8 mouse cellular contexts compared by ENCODE assay signal in genomic region chr10:81424246-81425051, GRCm38 (mm10). TPM values are rescaled to one million over a fixed set of nuclear protein-coding genes. Genes with fewer than 3 reads are reported as not detected.
DNase-seq lines count a peak whose midpoint lies in the region; ATAC-seq and TF ChIP-seq lines count a peak whose summit lies in the region.

No protein-coding gene starts in this region.

- peaks cover 8% of the 10 kb centered on the region for H3K36me3 ChIP-seq in forebrain, postnatal 0 days (ENCODE audit: insufficient read depth)
- peaks cover 6% of the 10 kb centered on the region; the same call in 1 of the 2 replicates for H3K36me3 ChIP-seq in hindbrain, embryonic 10.5 days

- WGBS in forebrain, postnatal 0 days: 9% methylated on average over 23 of the region's 25 CpGs
- 5% methylated on average over 25 of the region's 25 CpGs for WGBS in hindbrain, embryonic 10.5 days

- no peak overlapping the region for H3K27ac ChIP-seq in forebrain, postnatal 0 days (ENCODE audit: low read depth, low read length)
- H3K27ac ChIP-seq in hindbrain, embryonic 10.5 days: peak overlapping the region; percentile 50

- ATAC-seq in forebrain, postnatal 0 days: 0 out of 2 replicates have a peak, but pooled peaks have one; percentile 10

- H3K4me2 ChIP-seq in forebrain, postnatal 0 days (ENCODE audit: low read depth): peak overlapping the region; percentile 11; the same call in 1 of the 2 replicates

- peak overlapping the region; percentile 14; the same call in 1 of the 2 replicates for H3K9ac ChIP-seq in forebrain, postnatal 0 days

- H3K9me3 ChIP-seq in forebrain, postnatal 0 days (ENCODE audit: low read length): no peaks in the 10 kb centered on the region
- H3K9me3 ChIP-seq in hindbrain, embryonic 10.5 days: 0 out of 2 replicates have a peak, but pooled peaks cover 5% of the 10 kb centered on the region

- no peak for TF ChIP-seq CTCF in forebrain, postnatal 0 days (IDR thresholded peaks at IDR 0.05; ENCODE audit: low read depth)

- peak; percentile 9 to 20 for DNase-seq in left cerebral cortex, adult 18-20 months (ENCODE audit: low spot score in 2 of 2)
- DNase-seq in left cerebral cortex, adult 11 months (ENCODE audit: low spot score): no peak
- DNase-seq in cerebellum, adult 11-12 months: peak; percentile 93
- DNase-seq in forebrain, postnatal 0 days: no peak
- DNase-seq in hindbrain, embryonic 10.5 days (ENCODE audit: low spot score): peak; percentile 9
- peak; percentile 8 to 16 for DNase-seq in layer of hippocampus, adult 8-10 months (ENCODE audit: low spot score in 2 of 2)
- peak; percentile 52 to 76 for DNase-seq in lung, postnatal 4 days
- peak; percentile 27 for DNase-seq in testis, postnatal 14 days (ENCODE audit: low spot score)

- H3K4me1 ChIP-seq in forebrain, postnatal 0 days (ENCODE audit: insufficient read depth): no peaks in the 10 kb centered on the region
- H3K4me1 ChIP-seq in hindbrain, embryonic 10.5 days (replicated peaks): peaks cover 51% of the 10 kb centered on the region

- no peak overlapping the region for H3K4me3 ChIP-seq in forebrain, postnatal 0 days (ENCODE audit: low read depth, low read length)
- H3K4me3 ChIP-seq in hindbrain, embryonic 10.5 days: peak overlapping the region; percentile 23; the same call in 1 of the 2 replicates

- no peaks in the 10 kb centered on the region for H3K27me3 ChIP-seq in forebrain, postnatal 0 days (ENCODE audit: insufficient read depth, low read length)
- peaks cover 99% of the 10 kb centered on the region for H3K27me3 ChIP-seq in hindbrain, embryonic 10.5 days (ENCODE audit: insufficient read depth, poor library complexity, severe bottlenecking)

RNA-seq across cellular contexts. Expression of gene Nfic, which starts 31.0 kb away (rescaled TPM):
- total RNA-seq in left cerebral cortex, adult 18-20 months (2021): 10 to 100 TPM; 84.7 to 91.7 TPM
- 9.0 and 14.5 TPM in 2 replicates for total RNA-seq in forebrain, postnatal 0 days (2014; rRNA removed)
- 14.8 and 23.1 TPM in 2 replicates for polyA plus RNA-seq in forebrain, postnatal 0 days (2015; fragmentation: Nextera tagmentation; extraction: Ambion mirVana)
- polyA plus RNA-seq in hindbrain, embryonic 10.5 days (2016; fragmentation: Nextera tagmentation; extraction: Ambion mirVana): 10.5 and 16.0 TPM in 2 replicates
- 10 to 100 TPM; 52.8 to 61.6 (median 58.7) TPM for total RNA-seq in layer of hippocampus, adult 8-10 months (2022)

RNA-seq across cellular contexts. Expression of gene Smim24, which starts 31.6 kb away (rescaled TPM):
- total RNA-seq in left cerebral cortex, adult 18-20 months (2021): 1 to 10 TPM; 1.1 to 1.2 TPM
- 0.77 and 1.3 TPM in 2 replicates for total RNA-seq in forebrain, postnatal 0 days (2014; rRNA removed)
- 1.7 TPM in 2 replicates for polyA plus RNA-seq in forebrain, postnatal 0 days (2015; fragmentation: Nextera tagmentation; extraction: Ambion mirVana)
- polyA plus RNA-seq in hindbrain, embryonic 10.5 days (2016; fragmentation: Nextera tagmentation; extraction: Ambion mirVana): 2.7 and 3.0 TPM in 2 replicates
- total RNA-seq in layer of hippocampus, adult 8-10 months (2022): 1 to 10 TPM; 1.3 to 1.7 (median 1.4) TPM

RNA-seq across cellular contexts. Expression of gene Gm48552, which starts 35.6 kb away (rescaled TPM):
- 1 to 10 TPM; 2.7 to 2.8 TPM for total RNA-seq in left cerebral cortex, adult 18-20 months (2021)
- 5.8 and 16.6 TPM in 2 replicates for total RNA-seq in forebrain, postnatal 0 days (2014; rRNA removed)
- polyA plus RNA-seq in forebrain, postnatal 0 days (2015; fragmentation: Nextera tagmentation; extraction: Ambion mirVana): 1.9 and 3.7 TPM in 2 replicates
- polyA plus RNA-seq in hindbrain, embryonic 10.5 days (2016; fragmentation: Nextera tagmentation; extraction: Ambion mirVana): 1.0 and 2.5 TPM in 2 replicates
- total RNA-seq in layer of hippocampus, adult 8-10 months (2022): 1 to 10 TPM; 2.9 to 9.7 (median 4.2) TPM

RNA-seq across cellular contexts. Expression of gene Gm48551, which starts 40.2 kb away (rescaled TPM):
- total RNA-seq in left cerebral cortex, adult 18-20 months (2021): 1 to 10 TPM; 3.1 to 3.8 TPM
- 2.5 and 3.3 TPM in 2 replicates for total RNA-seq in forebrain, postnatal 0 days (2014; rRNA removed)
- 5.0 and 7.3 TPM in 2 replicates for polyA plus RNA-seq in forebrain, postnatal 0 days (2015; fragmentation: Nextera tagmentation; extraction: Ambion mirVana)
- 4.0 and 4.8 TPM in 2 replicates for polyA plus RNA-seq in hindbrain, embryonic 10.5 days (2016; fragmentation: Nextera tagmentation; extraction: Ambion mirVana)
- 1 to 10 TPM; 2.7 to 5.5 (median 4.5) TPM for total RNA-seq in layer of hippocampus, adult 8-10 months (2022)

RNA-seq across cellular contexts. Expression of gene Dohh, which starts 40.2 kb away (rescaled TPM):
- total RNA-seq in left cerebral cortex, adult 18-20 months (2021): 10 to 100 TPM; 87.4 to 97.6 TPM
- total RNA-seq in forebrain, postnatal 0 days (2014; rRNA removed): 126 and 139 TPM in 2 replicates
- polyA plus RNA-seq in forebrain, postnatal 0 days (2015; fragmentation: Nextera tagmentation; extraction: Ambion mirVana): 111 and 125 TPM in 2 replicates
- 95.8 and 98.2 TPM in 2 replicates for polyA plus RNA-seq in hindbrain, embryonic 10.5 days (2016; fragmentation: Nextera tagmentation; extraction: Ambion mirVana)
- total RNA-seq in layer of hippocampus, adult 8-10 months (2022): 10 to 100 TPM; 64.3 to 78.5 (median 72.6) TPM

Comparison
In these comparisons a context has a peak if more than half of its experiments do, and no peak if none do; other contexts are left out.
1. DNase-seq: peak in left cerebral cortex, adult 18-20 months (2 of 2), cerebellum, adult 11-12 months (single experiment), hindbrain, embryonic 10.5 days (single experiment), layer of hippocampus, adult 8-10 months (2 of 2), lung, postnatal 4 days (2 of 2) and testis, postnatal 14 days (single experiment); none in left cerebral cortex, adult 11 months (single experiment) and forebrain, postnatal 0 days (single experiment).